Mouse (Mus musculus) midbrain, embryonic 11.5 days (tissue): ENCODE measurements around the gene 9130023H24Rik. TPM values are rescaled to one million over a fixed set of nuclear protein-coding genes. Genes with fewer than 3 reads are reported as not detected.

ENCODE experiments used
- polyA plus RNA-seq: library from polyadenylated mRNA; unstranded; fragments of >200 nt; fragmentation: Nextera tagmentation; extraction: Ambion mirVana; gene quantifications from 2 replicates; pipeline ENCODE4 v1.2.1, GENCODE M21; 2014

The 9130023H24Rik gene
- polyA plus RNA-seq, 1 experiment from 2014 or later, result 13.7 TPM

Other genes starting within 250 kb of the 9130023H24Rik start
- 5.5 and 6.7 TPM in 2 replicates for gene Pycard, start 244.2 kb downstream of the 9130023H24Rik start, polyA plus RNA-seq
- 0.07 TPM in 1 of 2 replicates, not detected in the other for gene Trim72, start 234.1 kb downstream of the 9130023H24Rik start, polyA plus RNA-seq
- gene Itgam, start 175.4 kb downstream of the 9130023H24Rik start, polyA plus RNA-seq, result 0.20 and 0.37 TPM in 2 replicates
- gene Gm49368, start 175.3 kb downstream of the 9130023H24Rik start, polyA plus RNA-seq, result not detected in 2 replicates
- 0.19 TPM in 1 of 2 replicates, not detected in the other for gene Itgax, start 108.5 kb downstream of the 9130023H24Rik start, polyA plus RNA-seq
- not detected in 2 replicates for gene Itgad, start 83.7 kb downstream of the 9130023H24Rik start, polyA plus RNA-seq
- not detected in 2 replicates for gene Cox6a2, start 31.6 kb downstream of the 9130023H24Rik start, polyA plus RNA-seq
- gene Armc5, start 689 bp downstream of the 9130023H24Rik start, polyA plus RNA-seq, result 5.8 and 7.1 TPM in 2 replicates
- 32.2 and 34.3 TPM in 2 replicates for gene Tgfb1i1, start 8.8 kb upstream of the 9130023H24Rik start, polyA plus RNA-seq
- 0.16 TPM in 1 of 2 replicates, not detected in the other for gene Slc5a2, start 27.6 kb upstream of the 9130023H24Rik start, polyA plus RNA-seq
- gene BC017158, start 60.1 kb upstream of the 9130023H24Rik start, polyA plus RNA-seq, result 19.1 and 21.0 TPM in 2 replicates
- gene Rgs10, start 180.7 kb upstream of the 9130023H24Rik start, polyA plus RNA-seq, result 10.0 and 11.7 TPM in 2 replicates
- gene Tial1, start 223.7 kb upstream of the 9130023H24Rik start, polyA plus RNA-seq, result 43.9 and 46.6 TPM in 2 replicates